Mouse (Mus musculus) mature B cell (primary cell): ENCODE measurements around the gene Gpr161.
"Not testable (repeated sequence)": the region's sequence is repeated elsewhere in the genome, so short reads cannot be mapped to it uniquely, and the experiment has no call there.

ENCODE experiments used
- in situ Hi-C: fragments of 300-500 bp; cut with MboI; formaldehyde crosslinking; loops from 2 replicates; pipeline ENCODE4 v1.14.3; 2019

Gene Gpr161

DNA sequence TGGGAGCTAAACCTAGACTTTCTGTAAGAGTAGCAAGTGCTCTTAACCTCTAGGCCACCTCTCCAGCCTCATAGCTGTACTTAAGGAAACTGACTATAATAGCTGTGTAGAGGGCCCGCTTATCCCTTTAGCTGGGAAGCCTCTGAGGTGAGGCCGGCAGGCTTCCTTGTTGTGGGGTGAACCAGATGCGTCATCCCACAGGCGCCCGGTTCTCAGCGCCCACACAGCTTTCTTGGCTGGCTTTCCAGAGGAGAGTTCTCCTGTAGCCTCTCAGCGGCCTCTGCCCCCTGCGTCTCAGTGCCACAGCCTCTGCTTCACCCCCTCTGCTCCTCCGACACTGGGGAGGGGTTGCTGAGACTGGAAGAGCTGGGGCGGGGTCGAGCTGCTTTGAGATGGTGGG is 20.8 kb downstream of the Gpr161 start:
- in situ Hi-C loops: no loop called here

GRCm38 (mm10) chr1:165320141-165320934 is 24.7 kb downstream of the Gpr161 start:
- in situ Hi-C loops: no loop called here

DNA sequence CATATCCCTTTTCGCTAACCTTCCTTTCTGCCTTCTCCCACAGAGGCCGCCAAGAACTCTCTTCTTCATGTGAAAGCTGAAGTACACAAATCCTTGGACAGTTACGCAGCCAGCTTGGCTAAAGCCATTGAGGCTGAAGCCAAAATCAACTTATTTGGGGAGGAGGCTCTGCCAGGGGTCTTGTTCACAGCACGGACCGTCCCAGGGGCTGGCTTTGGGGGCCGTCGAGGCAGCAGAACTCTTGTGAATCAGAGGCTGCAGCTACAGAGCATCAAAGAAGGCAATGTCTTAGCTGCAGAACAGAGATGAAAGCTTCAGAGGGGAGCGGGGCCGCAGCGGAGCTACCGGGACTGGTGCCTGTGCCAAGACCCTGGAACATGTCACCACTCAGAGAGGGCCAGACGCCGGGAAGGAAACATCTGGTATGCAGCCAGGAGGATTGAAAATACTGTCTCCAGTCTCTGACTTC is 25.8 kb downstream of the Gpr161 start:
- in situ Hi-C loops: no loop called here

- in situ Hi-C loops: no loop called here
These were observed 26.3 kb downstream of the Gpr161 start for GRCm38 (mm10) chr1:165321891-165322290.

DNA sequence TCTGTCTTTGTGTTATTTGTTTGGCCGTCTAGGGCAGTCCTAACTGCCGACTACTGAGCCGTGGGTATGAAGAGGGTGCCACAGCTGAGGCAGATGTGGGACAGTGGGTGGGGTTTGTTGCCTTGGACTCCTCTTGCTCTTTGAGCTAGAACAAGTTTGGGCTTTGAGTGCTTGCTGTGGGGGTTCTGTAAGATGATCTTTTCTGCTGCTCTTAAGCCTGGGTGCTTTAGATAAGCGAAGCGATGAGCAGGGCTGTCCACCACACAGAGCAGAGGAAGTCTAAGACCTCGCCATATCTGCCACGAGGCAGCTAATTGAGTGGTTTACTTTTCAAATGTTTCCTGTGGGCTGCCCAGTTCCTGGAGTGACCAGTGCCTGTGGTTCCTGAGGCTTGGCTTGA is 27.3 kb downstream of the Gpr161 start:
- in situ Hi-C loops: no loop called here

- in situ Hi-C loops: no loop called here
These were observed 31.8 kb downstream of the Gpr161 start for GRCm38 (mm10) chr1:165327370-165327769.

DNA sequence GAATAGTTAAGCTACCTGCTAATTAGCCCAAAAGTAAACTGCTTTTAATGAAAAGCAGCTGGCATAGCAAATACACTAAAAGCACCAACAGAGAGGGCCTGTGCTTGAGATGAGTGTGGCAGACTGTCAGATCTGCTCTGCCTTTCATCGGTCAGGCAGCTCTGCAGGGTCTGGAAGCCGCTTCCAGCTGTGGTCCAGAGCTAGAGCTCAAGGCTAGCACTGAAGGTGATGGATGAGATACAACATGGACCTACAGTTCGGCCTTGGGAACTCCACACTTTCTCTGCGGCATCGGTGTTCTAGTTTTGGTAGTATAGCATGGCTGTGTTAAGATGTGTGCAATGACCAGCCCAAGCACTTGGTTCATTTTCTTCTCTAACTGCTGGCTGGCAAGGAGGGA is 32.2 kb downstream of the Gpr161 start:
- in situ Hi-C loops: no loop called here

DNA sequence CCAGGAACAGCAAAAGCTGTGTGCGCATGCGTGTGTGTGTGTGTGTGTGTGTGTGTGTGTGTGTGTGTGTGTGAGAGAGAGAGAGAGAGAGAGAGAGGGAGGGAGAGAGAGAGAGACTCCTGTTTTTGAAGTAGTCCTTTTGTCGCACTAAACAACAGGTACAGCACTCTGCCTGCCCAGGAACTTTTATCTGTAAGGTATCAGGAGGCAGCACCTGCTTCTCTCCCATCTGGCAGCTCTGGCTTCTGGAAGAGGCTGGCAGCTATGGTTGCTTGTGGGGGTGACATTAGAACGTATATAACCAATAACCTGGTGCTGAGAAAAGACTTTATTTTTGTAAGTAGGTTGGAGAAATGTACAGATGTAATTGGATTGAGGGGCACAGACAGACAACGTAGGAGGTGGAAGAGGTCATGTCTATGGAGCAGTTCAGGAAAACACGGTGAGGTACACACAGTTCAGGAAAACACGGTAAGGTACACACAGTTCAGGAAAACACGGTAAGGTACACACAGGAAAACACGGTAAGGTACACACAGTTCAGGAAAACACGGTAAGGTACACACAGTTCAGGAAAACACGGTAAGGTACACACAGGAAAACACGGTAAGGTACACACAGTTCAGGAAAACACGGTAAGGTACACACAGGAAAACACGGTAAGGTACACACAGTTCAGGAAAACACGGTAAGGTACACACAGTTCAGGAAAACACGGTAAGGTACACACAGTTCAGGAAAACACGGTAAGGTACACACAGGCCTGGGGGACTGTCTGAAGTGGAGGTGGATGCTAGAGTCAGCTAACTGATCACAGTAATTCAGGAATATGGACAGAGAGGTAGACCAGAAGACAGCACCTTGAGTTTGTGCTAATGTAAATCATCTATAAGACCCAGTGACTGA is 33.0 kb downstream of the Gpr161 start:
- in situ Hi-C loops: not testable (repeated sequence)

DNA sequence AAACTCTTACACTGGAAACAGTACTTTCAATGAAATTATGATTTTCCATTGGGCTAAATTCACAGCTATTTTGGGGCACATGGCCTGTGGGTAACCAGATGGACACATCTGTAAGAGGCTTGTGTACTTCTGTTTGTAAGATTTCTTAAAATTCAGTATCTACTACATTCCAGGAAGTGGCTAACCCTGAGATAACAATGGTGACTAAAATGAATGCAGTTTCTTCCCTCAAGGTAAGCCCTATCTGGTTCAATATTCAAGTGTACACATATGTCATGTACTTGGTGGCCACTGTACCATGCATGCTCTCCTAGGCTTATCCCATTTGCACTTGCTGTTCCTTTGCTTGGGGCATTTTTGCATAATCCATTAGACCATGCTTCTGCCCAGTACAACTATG is 35.3 kb downstream of the Gpr161 start:
- in situ Hi-C loops: no loop called here

DNA sequence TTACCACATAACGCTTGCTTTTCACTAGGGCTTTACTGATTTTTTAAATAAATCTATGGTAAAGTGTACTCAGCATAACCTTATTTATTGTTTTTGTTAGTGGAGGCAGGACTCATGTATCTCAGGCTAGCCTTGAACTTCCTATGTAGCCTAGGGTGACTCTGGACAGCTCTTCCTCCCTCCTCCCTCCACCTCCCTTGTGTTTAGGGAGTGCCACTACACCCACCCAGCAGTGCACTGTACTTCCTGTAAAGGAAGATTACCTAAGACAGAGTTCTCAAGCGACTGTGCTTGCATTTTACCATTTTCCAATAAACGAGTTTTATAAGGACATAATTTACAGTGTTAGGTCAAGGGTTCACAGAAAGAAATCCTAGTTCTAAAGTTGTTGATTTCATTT is 37.2 kb downstream of the Gpr161 start:
- in situ Hi-C loops: no loop called here

DNA sequence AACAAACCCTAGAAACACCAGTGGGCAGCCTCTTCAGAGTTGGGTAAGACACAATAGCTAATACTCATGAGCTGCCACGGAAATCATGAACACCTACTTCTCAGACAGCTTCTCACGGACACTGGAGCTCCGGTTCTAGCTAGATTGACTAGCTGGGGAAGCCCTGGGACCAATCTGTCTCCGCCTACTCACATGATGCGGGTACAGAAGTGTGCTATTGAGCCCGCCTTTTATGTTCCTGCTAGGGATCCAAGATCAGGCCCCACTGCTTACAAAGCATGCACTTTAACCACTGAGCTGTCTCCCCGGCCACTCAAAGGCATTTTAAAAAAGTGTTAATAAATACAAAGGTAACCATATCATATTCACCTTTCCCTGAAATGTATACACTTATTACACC is 46.5 kb downstream of the Gpr161 start:
- in situ Hi-C loops: no loop called here

- in situ Hi-C loops: no loop called here
These were observed 48.9 kb downstream of the Gpr161 start for GRCm38 (mm10) chr1:165344453-165344852.

DNA sequence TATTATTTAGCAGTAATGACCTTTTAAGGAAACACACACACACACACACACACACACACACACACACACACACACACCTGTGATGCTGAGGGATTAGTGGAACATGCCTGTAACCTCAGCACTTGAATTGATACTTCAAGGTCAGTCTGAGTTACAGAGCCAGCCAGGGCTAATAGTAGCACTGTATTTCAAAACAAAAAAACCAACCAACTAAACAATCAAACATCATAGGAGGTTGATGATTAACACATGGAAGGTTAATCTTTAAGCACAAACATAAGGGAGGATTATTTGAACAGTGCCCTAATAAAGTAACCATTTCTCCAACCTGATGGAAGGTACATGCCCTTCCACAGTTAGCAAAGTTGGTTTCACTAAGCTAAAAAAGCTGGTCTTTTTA is 53.0 kb downstream of the Gpr161 start:
- in situ Hi-C loops: no loop called here

DNA sequence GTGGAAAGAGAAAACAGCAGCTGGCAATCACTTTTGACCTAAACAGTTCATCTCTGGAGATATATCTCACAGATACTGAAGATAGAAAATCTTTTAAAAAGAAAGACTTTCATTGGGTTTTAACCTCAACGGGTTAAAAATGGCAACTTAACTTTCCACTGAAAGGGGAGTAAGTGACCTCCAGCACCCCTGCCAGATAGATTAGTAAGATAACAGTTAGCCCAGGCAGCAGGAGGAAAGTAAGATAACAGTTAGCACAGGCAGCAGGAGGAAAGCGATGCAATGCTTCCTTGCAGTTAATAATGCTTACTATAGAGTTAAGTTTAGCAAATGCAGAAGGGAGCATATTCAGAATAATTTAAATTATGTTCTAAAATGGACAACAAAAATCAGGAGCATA is 60.8 kb downstream of the Gpr161 start:
- in situ Hi-C loops: no loop called here

- in situ Hi-C loops: no loop called here
These were observed 67.7 kb downstream of the Gpr161 start for GRCm38 (mm10) chr1:165363271-165363670.

DNA sequence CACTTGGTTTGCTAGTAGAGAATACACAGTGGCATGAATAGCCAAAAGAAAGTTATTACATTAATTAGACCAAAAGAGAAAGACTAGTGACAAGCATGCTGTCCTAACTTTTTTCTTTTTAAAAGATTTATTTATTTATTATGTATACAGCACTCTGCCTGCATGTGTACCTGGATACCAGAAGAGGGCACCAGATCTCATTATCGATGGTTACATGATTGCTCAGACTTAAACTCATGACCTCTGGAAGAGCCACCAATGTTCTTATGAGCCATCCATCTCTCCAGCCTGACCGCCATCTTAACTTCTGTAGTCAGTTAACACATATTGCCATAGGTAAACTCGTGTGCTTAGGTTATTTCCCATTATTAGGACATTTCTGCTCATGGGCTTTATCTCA is 69.5 kb downstream of the Gpr161 start:
- in situ Hi-C loops: no loop called here

DNA sequence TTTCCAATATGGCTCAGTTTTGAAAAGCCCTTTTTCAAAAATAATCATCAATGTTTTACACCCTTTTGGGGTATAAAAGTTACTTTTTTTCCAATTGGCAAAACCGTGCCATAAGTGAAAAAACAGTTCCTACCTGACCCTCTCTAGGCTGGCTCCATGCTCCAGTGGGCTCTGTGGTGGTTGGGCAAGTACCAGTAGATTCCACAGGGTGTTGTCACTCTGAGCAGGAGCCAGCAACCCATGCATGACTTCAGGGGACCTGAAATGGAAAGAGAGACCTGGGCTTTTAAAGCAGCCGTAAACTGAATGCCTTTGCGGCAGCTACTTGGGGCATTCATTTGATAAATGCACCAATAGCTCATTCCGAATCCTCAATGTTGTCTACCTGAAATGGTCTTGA is 75.4 kb downstream of the Gpr161 start:
- in situ Hi-C loops: no loop called here

- in situ Hi-C loops: no loop called here
These were observed 78.2 kb downstream of the Gpr161 start for GRCm38 (mm10) chr1:165373839-165374238.
